Mouse (Mus musculus) lung, adult 2 months (tissue): ENCODE measurements around the gene Rab9b.

ENCODE experiments used
- CTCF ChIP-seq: fragments of 200-500 bp; IDR thresholded peaks from 2 replicates; pipeline ENCODE4 v1.5.1; 2011; ENCODE audit warnings: mild to moderate bottlenecking, low read length, control low read depth; ENCODE audit not compliant: insufficient read depth
- POLR2A ChIP-seq: fragments of 200-500 bp; IDR thresholded peaks from 2 replicates; pipeline ENCODE4 v1.6.1; 2011; ENCODE audit warnings: low read depth, mild to moderate bottlenecking, control low read depth, low read length, borderline replicate concordance; ENCODE audit errors: extremely low read depth

DNA sequence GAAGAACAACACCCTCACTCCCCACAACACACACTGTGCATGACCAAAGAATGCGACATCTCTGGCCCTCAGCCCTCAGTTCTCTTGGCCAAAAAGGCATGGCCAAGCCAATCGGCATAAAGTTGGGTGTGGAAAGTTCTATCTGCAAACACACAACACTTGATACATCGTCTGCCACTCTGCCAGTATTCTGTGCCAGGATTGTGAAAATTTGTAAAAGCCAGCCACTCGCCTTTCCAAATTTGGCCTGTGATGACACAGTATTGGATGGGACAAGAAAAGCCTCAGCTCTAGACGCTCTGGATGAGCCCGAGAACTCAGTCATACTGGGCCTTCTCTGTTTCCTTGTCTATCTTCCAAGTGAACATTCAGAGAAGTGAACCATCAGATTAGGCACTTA is 48.8 kb downstream of the Rab9b start:
- TF ChIP-seq POLR2A, result no peak
- TF ChIP-seq CTCF, result no peak
